Mouse (Mus musculus) hindlimb bud, embryonic 11.5 days (tissue): ENCODE results near the gene Wnk1.
"Not testable (repeated sequence)": the region's sequence is repeated elsewhere in the genome, so short reads cannot be mapped to it uniquely, and the experiment has no call there.

Source experiments
- DNase-seq: peaks from one replicate; pipeline ENCODE4 v3.0.0-alpha.2; 2012; ENCODE audit warnings: low read depth, low spot score; ENCODE audit errors: extremely low spot score

Wnk1 gene

DNA sequence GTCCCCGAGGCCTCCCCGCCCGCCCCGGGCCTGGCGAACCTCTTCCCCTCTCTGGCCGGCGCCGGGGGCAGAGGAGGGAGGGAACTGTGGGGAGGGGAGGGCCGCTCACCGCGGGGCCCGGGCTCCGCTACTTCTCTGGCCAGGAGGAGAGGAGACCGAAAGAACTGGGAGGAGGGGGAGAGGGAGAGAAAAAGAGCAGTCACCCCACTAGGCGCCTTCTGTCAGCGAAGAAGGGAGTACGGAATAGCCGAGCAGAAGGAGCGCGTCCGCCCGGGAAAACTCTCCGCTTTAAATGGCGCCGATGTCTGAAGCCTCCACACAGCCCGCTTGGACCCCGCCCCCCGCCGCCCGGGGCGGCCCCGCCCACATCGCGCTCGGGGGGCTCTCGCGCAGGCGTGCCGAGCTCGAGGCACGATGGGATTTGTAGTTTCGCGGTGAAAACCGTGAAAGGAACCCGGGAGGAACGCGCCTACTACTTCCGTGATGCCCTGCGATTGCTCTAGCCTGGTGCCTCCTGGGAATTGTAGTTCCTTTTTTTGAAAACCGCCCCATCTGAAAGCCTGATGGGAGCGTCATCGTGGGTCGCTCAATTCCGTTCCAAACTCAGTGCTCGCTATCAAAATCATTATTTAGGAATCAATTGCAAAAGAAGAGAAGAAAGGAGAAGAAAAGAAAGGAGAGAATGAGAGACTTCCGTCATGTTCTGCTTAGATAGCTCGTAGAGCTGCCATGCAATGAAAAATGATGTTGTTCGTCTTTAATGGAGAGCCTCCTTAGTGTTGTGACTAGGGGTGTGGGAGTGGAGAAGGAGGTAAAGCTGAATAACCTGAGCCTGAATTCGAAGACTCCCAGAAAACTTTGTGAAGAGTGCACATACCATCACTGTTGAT, at the start of gene Wnk1:
Wnk1 (minus strand) TSS at position 307 of the 890 bp plus-strand sequence.
- DNase-seq = peak; percentile 96

DNA sequence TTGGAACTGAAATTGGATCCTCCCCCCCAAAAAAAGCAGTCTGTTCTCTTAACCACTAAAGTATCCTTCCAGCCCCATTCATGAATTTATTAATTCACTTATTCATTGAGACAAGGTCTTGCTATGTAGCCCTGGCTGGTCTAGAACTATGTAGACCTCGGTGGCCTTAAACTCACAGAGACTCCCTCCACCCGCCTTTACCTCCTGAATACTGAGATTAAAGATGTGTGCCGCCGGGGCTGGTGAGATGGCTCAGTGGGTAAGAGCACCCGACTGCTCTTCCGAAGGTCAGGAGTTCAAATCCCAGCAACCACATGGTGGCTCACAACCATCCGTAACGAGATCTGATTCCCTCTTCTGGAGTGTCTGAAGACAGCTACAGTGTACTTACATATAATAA, 48.6 kb upstream of the Wnk1 start:
- DNase-seq = not testable (repeated sequence)

DNA sequence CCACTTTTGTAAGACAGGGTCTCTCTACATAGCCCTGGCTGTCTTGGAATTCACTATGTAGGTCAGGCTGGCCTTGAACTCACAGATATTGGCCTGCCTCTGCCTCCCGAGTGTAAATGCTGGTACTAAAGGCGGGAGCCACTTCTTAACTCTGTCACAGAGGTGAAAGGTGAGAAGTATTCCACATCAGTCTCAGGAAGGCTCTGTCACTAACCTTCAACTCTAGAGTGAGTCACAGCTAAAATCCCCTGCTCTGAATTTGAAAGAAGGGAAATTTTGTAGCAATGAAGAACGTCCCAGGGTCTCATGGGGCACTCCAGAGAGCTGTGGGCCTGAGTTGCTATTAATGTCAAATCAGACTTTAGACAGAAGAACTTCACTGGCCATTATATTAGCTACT, 47.4 kb upstream of the Wnk1 start:
- no peak for DNase-seq

DNA sequence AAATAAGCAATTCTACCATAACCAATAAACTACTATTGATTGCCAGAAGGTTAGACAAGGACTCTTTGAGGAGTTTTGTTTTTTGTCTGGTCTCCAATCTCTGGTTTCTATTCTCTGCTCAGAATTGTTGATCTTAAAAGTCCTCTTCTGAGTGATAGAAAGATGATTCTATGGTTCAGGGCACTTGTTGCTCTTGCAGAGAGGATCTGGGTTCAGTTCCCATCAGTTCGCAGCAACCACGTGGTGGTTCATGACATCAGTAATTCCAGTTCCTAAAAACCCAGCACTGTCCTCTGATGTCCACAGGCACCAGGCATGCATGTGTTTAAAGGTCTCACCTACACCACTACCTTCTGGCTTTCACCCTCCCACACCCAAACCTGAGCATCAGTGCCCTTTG, 46.5 kb upstream of the Wnk1 start:
- DNase-seq = no peak

DNA sequence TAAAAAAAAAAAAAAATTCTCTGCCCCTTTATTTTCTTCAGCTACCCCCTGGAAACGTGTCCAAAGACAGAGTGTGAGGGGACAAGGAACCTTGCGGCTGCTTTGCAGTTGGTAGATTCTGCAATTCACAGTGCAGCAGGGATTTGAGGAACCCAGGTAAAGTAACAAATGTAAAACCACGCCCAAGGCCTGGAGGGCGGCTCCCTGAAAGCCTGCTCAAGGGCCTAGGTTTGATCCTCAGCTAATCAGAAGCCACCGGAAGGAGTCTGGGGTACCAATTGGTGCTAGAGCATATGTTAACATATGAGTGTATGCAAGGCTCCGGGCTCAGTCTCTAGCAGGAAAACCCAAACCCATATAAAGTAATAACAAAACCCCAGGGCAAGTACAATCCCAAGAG, 45.0 kb upstream of the Wnk1 start:
- no peak for DNase-seq

DNA sequence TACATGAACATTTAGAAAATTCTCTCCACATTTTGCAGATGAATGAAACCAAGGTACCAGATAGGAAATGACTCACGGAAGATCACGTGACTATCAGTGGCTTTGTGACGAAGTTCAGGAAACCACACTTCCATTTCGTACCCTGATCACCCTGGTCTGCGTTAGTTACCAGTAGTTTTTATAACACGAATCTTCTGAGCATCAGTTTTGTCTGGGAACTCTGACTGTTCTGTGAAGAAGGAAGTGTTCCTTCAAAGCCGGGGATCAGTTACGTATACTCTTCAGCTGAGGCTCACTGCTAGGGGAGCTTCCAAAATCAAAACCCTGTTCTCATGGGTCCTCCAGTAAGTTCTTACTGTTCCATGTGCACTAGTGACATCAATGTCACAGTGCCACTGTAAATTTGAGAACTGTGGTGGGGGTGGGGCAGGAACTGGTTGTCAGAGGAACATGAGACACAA, 44.5 kb upstream of the Wnk1 start:
- DNase-seq = no peak

DNA sequence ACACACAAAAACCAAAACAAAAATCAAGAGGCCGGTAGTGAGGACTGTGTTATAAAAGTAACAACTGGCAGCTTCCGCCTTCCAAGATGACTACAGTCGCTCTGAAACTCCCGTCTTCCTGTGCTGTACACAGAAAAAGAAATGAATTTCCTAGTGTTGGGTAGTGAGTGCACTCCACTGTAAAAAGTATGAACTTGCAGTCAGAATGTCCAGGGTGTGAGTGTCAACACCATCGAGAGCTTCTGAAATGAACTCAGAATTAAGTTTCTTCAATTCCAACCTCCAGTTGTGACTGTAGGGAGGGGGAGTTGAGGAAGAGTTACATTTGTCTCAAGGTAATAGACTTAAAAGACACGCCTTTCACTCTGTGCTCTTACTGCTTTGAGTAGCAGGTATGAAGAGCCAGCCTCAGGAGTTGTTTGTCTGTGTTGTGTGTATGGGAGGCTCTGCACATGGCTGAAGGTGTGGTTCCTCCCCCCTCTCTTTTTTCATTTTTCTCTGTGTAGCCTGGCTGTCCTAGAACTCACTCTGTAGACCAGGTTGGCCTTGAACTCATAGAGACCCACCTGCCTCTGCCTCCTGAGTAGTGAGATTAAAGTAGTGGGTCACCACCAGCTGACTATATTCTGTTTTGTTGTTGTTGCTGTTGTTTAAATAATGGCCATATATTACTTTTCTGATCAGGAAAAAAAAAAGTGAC, 43.9 kb upstream of the Wnk1 start:
- no peak for DNase-seq

DNA sequence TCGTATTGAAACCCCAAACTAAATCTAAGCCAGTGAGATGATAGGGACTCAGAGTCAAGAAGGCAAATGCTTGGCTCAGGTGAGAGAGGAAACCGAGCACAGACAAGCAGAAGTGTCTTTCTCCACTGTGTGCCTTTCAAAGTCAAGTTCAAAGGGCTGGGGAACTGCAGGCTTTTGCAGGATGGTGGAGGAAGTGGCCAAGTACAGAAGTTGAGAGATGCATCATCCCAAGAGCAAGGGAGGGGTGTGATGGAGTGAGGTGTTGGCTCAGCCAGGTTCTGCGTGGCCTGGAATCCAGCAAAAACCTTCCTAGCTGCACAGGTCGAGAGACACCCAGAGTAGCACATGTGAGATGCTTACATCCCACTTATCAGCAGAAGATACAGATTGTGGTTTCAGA, 43.0 kb upstream of the Wnk1 start:
- no peak for DNase-seq

DNA sequence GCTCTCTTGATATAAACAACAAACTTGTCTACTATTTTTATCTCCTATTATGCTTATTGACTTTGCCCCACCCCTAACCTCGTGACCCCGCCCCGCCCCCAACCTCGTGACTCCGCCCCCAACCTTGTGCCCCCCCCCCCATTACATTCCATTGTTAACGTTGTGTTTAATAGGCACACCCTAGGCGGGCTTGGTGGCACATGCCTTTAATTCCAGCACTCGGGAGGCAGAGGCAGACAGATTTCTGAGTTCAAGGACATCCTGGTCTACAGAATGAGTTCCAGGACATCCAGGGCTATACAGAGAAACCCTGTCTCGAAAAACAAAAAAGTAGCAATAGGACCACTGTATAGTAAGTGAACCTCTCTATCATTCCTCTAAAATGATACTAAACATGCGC, 41.1 kb upstream of the Wnk1 start:
- DNase-seq = no peak

DNA sequence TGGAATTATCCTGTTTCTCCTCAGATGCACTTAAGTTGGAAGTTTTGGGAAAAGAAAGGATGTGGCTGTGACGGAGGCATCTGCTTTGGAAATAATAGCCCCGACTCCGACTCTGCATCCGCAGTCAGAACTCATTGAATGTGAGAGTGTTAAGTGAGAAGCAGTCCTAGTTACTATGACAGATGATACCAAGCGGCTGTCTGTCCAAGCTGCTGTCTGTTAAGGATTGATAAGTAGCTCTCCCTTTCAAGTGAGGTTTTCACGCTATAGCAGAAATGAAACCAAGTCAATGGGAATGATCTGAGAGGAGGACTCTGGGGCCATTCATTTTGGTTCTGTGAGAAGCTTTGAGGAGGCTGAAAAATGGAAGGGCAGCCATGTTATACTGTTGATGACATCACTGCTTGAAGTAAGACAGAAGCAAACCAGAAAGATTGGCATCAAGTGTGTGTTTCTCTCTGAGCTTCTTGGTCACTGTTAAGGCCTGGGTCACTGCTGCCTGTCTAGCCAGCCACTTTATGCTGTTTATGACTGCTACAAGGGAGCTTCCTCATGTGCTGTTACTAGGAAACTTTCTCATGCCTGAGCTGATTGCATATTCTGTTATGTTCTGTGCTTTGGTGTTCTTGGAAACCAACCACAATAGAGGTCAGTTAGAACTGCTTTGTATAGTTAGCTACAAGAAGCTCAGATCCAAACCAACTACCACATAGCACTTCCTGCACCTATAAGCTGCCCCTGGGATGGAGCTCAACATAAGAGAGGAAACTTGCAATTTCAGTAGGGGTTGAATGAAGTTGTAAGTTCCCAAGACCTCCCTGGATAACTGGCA, 38.4 kb upstream of the Wnk1 start:
- DNase-seq = no peak

DNA sequence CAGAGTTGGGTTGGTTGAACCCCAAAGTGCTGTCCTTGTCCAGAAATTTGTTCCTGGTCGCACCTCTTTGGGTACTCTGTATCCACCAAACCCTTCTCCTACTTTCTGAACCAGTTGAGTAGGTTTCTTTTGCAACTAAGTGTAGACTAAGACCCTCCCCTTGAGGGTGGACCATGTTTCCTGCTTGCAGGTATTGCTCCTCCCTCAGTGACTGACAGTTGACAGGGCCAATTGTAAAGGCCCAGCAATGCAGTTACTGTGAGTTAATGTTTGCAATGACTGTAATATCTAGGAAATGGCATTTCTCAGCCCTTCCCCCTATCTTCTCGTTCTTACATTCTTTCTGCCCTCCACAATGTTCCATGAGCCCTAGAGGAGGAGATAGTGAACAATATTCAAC, 34.2 kb upstream of the Wnk1 start:
- no peak for DNase-seq

DNA sequence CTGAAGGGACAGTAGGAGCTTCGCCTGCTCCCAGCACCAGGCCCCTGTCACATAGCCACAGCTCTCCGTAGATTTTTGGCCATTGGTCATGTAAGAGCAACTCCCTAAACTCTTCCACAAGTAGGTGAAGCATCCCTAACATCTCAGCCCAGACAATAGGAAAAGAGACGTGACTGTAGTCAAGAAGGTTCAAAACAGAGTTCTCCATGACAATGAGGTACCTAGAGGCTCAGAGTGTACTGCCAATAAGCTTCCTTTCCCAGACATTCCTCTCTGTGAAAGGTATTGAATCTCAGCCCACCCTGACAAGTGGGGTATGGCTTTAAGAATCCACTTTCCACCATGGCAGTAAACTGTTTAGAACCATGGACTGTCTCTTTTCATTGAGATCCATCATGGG, 31.1 kb upstream of the Wnk1 start:
- DNase-seq = no peak

DNA sequence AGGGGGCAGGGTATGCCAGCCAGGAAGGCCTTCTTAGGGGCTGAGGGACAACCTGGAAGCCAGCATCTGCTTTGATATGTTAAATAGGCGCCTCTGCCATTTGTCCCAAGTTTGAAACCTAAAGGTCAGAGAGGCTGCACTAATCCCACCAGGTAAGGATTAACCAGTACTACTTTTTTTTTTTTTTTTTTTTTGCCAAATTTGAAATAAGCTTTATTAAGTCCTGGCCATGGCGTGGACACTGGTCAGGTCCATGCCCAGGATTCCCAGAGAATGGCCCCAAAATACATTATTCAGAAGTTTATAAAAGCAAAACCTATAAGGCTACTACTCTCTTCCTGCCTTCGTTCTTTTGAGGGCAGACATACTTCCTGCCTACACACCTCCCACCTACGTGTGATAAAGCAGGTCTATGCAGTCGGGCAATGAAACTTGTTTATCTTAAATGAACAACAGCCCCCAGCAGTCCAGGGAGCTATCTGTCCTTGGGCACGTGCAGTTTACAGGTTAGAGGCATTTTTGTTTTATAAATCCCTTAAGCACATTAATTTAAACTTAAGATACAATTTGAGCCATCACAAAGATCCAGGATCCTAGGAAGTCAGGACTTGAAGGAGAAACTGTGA, 27.2 kb upstream of the Wnk1 start:
- no peak for DNase-seq

DNA sequence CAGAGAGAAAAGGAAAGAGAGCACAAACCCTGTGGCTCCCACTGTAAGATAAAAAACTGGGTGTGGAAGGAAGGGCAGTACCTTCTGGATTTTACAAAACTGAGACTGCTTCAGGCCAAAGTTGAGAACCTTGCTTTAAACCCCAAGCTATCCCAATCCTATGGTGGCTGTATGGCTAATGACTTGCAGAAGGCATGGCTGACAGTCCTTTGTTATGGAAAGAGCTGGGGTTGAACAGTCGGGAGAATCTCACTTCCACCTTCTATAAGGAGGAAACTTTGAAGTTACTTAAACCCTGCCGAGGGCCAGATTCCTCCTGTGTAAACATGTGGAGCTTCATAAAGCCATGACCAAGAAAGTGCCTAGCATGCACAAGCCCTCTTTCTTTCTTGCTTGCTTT, 26.2 kb upstream of the Wnk1 start:
- DNase-seq = no peak

DNA sequence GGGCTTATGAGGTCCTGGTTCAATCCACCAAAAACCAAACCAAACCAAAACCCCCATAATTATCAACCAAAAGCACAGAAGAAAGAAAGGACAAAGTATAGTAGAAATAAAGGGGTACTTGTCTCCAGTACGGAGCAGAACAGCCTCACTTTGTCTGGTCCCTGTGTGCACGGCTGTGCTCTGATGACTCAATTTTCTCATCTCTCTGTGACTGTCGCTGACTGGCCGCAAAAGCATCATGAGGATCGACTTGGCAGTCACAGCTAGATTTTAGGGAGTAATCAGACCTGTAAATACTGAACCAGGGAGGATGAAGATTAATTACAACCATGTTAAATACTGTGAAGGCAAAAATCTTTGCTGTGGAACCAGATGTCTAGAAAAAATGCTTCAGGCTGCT, 24.5 kb upstream of the Wnk1 start:
- no peak for DNase-seq

DNA sequence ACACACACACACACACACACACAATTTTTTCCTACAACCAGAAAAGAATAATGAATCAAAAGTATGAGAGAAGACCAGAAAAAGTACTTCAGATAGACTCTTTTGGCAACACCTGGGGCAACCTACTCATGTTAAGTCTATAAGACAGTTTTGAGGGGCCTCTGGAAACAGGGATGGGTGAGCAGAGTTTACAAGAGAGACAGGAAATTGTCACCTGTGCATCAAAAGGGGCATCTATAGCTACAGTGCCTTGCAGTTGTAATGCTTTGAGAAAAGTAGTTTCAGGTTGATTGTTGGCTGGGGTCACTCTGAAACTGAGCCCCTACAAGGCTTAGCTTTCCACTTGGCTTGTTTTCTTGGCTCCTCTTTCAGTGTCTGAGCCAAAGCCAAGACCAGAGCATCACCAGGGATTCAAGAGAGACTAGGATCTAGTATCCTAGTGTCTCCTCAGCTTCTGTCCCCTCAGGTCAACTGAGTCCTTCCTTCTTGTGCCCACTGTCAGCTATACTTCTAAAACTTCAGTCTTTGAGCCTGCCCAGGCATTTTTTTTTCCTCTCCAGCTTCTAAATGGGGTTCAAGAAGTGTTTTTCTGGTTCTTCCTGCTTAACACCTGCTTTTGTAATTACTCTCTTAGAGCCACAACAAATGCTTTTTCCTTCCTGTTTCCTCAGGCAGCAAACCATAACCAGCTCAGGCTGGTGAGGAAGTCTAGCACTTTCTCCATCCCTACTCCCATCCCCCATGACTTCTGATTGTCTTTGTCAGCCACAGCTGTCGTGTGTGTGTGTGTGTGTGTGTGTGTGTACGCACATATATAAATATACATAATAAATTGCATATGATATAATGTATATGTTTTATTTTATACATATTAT, 17.4 kb upstream of the Wnk1 start:
- no peak for DNase-seq

DNA sequence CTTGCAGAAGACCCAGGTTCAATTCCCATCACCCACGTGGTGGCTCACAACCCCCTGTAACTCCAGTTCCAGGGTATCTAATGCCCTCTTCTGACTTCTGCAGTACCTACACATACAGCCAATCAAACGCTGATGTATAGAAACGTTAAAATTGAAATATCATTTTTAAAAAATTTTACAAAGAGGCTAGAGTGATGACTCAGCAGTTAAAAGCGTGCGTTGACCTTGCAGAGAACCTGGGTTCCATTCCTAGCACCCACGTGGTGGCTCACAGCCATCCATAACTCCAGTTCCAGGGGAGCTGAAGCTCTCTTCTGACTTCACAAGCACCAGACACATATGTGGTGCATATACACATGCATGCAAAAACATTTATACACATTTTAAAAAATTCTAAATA, 15.9 kb upstream of the Wnk1 start:
- DNase-seq = no peak

DNA sequence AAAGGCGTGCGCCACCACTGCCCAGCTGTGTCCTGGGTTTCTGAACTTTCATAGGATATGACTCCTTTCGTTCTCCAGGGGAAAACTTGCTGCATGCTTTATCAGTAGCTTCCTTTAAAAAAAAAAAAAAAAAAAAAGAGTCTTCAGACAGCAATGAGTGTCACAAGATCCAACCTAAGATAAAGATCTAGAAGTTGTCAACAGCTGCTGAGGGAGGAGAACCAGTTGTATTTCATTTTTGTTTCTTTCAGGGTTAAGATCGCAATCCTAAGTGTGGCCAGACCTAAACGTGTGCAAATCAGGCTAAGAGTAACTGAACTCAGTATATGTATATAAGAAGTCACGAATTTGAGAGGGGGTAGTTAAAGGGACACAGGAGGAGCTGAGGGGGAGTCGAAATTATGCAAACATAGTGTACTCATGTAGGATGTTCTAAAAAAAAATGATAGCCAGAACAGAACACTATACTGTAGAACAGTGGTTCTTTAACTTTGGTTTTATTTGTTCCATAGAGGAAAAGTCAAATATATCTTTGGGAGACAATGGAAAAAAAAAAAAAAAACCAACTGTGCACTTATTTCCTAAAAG, 9.3 kb upstream of the Wnk1 start:
- no peak for DNase-seq

DNA sequence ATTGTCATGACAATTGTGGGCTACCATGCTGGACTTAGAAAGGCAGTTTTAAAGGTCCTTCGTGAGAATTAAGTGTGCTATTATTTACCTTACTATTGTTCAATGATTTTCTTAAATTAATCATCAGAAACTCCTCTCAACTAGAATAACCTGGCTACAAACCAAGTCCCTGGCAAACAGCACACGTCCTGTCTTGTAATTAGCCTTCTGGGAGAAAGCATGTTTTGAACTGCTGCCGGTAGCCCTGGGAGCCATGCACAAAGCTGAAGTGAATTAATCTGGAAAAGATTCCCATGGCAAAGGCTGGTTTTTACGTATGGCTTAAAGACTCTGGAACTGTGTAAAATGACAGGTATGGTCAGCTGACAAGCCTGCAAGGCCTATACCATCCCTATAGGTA, 6.9 kb upstream of the Wnk1 start:
- no peak for DNase-seq
